Mouse (Mus musculus) lung, embryonic 15.5 days (tissue): Measurements from ENCODE around the gene Ccl8. TPM values are rescaled to one million over a fixed set of nuclear protein-coding genes. Genes with fewer than 3 reads are reported as not detected.

Experiments
- ATAC-seq: fragments of 200-750 bp; cut with Nextera tagmentation; 2 replicates; pipeline ENCODE4 v1.8.0; 2017; ENCODE audit warnings: moderate number of reproducible peaks, borderline replicate concordance; ENCODE audit not compliant: low FRiP score, low TSS enrichment; ENCODE audit errors: extremely low read depth
- H3K27ac ChIP-seq: fragments of 300-500 bp; sonication (generic); 2 replicates; pipeline ENCODE4 v1.5.1; 2015; ENCODE audit warnings: moderate library complexity, mild to moderate bottlenecking, inconsistent platforms
- H3K27me3 ChIP-seq: fragments of 300-500 bp; sonication (generic); 2 replicates; pipeline ENCODE4 v1.6.1; 2015; ENCODE audit warnings: inconsistent platforms
- H3K36me3 ChIP-seq: fragments of 300-500 bp; sonication (generic); 2 replicates; pipeline ENCODE4 v1.6.1; 2015; ENCODE audit warnings: inconsistent platforms
- H3K4me1 ChIP-seq: fragments of 300-500 bp; sonication (generic); 2 replicates; pipeline ENCODE4 v1.6.1; 2015; ENCODE audit warnings: inconsistent platforms
- H3K4me2 ChIP-seq: fragments of 300-500 bp; sonication (generic); 2 replicates; pipeline ENCODE4 v1.6.1; 2015; ENCODE audit warnings: inconsistent platforms, mild to moderate bottlenecking, moderate library complexity
- H3K4me3 ChIP-seq: fragments of 300-500 bp; sonication (generic); 2 replicates; pipeline ENCODE4 v1.5.1; 2015; ENCODE audit warnings: mild to moderate bottlenecking, inconsistent platforms
- H3K9ac ChIP-seq: fragments of 300-500 bp; sonication (generic); 2 replicates; pipeline ENCODE4 v1.6.1; 2015; ENCODE audit warnings: inconsistent platforms
- H3K9me3 ChIP-seq: fragments of 300-500 bp; sonication (generic); 2 replicates; pipeline ENCODE4 v1.6.1; 2016; ENCODE audit warnings: inconsistent platforms
- WGBS: fragments of 180-500 bp; shearing (Covaris S2); methylation state at CpG from one replicate; pipeline ENCODE4 v1.1.7; 2015; 5-methylcytosine and 5-hydroxymethylcytosine counted together
- polyA plus RNA-seq: library from polyadenylated mRNA; unstranded; fragments of >200 nt; fragmentation: Nextera tagmentation; extraction: Ambion mirVana; gene quantifications from 2 replicates; pipeline ENCODE4 v1.2.1, GENCODE M21; 2015

Ccl8 gene
- polyA plus RNA-seq, 1 experiment from 2014 or later, result not detected

DNA sequence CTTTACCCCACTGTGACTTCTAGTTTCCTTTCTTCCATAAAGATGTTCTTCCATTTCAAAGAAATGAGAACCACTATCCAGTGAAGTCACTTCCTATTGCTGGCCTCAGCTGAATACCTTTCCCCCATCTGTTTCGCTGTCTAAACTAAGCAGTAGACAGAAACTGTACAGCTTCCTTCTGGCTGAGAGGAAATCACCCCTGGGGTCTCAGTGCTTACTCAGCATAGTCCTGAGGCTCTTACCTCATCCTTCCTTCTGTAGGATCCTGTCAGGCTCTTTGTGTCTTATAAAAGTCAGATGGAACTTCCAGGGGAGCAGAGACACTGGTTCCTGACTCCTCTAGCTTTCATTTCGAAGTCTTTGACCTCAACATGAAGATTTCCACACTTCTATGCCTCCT lies 13.5 kb upstream of the Ccl8 start, which contains the start of gene Ccl12:
Ccl12 (plus strand) TSS at position 317 of the 400 bp plus-strand sequence.
- no peak within 1 kb of the TSS for H3K4me3 ChIP-seq
- peak within 1 kb of the TSS; percentile 60 for H3K27ac ChIP-seq
- H3K4me1 ChIP-seq, result no peaks in the 10 kb centered on the region
- no peaks in the 10 kb centered on the region for H3K36me3 ChIP-seq
- no peak for ATAC-seq
- H3K9ac ChIP-seq, result no peak within 1 kb of the TSS
- H3K27me3 ChIP-seq, result no peaks in the 10 kb centered on the region
- 65% methylated on average over 2 of the region's 2 CpGs for WGBS
- no peak within 1 kb of the TSS for H3K4me2 ChIP-seq
- no peaks in the 10 kb centered on the region for H3K9me3 ChIP-seq

DNA sequence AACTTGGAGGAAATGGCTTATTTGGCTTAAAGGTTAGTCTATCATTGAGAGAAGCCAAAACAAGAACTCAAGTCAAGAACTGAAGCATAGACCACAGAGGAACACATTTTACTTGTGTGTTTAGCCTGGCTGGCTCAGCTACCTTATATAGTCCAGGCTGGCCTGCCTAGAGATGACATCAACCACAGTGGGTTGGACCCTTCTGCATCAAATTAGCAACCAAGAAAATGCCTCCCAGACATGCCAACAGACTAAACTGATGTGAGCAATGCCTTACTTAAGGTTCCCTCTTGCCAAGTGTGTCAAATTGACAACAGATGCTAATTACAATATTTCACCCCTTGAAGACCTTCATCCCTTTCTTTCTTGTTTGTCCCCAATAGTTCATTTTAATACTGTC lies 5.4 kb upstream of the Ccl8 start:
- H3K4me3 ChIP-seq, result no peak overlapping the region
- no peaks in the 10 kb centered on the region for H3K27me3 ChIP-seq
- ATAC-seq, result no peak
- no peaks in the 10 kb centered on the region for H3K9me3 ChIP-seq
- H3K9ac ChIP-seq, result no peak overlapping the region
- no peak overlapping the region for H3K27ac ChIP-seq
- H3K4me2 ChIP-seq, result no peak overlapping the region
- H3K4me1 ChIP-seq, result no peaks in the 10 kb centered on the region
- no peaks in the 10 kb centered on the region for H3K36me3 ChIP-seq

DNA sequence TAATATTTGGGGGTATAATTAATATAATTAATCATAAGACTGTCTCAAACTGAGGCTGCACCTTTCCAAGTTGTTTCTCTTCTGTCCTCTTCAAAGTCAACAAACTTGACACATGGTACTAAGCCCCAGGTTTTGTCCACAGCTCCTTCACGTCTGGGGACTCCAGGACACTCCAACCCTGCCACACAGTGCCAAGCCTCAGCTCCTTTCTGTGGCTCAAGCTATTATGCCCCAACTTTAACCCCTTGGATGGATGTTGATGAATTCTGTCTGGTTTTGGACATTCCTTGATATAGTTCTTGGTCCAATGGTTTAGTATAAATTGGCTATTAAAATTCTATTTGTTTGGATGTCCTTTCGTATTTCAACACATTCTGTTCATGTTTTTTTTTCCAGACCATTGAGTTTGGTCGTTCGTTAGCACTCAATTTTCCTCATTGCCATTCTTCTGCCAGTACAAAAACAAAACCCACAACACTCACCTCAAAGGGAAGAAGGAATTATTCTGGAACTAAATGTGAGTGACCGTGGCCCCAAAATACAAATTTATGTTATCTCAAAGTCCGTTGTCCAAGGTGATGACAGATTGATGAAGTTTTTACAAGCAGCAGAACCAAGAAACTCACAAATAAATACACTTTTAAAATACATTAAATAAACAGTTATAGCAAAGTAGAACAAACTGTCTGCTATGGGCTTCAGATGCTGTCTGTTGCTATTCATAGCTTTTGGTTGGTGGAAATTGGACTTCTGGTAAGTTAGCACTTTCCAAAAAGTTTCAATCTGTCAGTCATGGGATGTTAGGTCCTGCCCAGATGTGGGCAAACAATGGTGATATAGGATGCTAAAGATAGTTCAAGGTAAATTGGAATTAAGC lies 4.4 kb upstream of the Ccl8 start:
- H3K4me1 ChIP-seq, result no peaks in the 10 kb centered on the region
- H3K4me3 ChIP-seq, result no peak overlapping the region
- H3K27ac ChIP-seq, result peak overlapping the region; percentile 61; the same call in 1 of the 2 replicates
- no peaks in the 10 kb centered on the region for H3K36me3 ChIP-seq
- H3K4me2 ChIP-seq, result no peak overlapping the region
- ATAC-seq, result peak; percentile 69
- no peaks in the 10 kb centered on the region for H3K27me3 ChIP-seq
- WGBS, result 28% methylated on average over 6 of the region's 6 CpGs
- H3K9me3 ChIP-seq, result no peaks in the 10 kb centered on the region
- no peak overlapping the region for H3K9ac ChIP-seq

DNA sequence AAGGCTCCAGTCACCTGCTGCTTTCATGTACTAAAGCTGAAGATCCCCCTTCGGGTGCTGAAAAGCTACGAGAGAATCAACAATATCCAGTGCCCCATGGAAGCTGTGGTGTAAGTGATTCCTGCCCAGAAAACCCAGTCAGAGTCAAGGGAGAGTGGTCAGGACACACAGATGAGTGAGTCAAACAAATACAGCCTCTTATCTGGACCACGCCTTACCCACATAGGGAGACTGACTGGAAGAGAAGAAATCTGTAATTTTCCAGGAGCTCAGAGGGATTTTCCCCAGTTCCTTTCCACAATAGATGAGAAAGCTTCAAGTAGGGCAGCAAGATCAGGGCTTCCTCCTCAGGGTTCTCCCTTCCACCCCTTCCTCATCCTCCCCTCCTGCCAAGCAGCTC lies 1.1 kb downstream of the Ccl8 start:
- Histone ChIP-seq H3K4me1 (no peaks in the 10 kb centered on the region), H3K4me2 (no peak overlapping the region), H3K4me3 (no peak overlapping the region), H3K27me3 (no peaks in the 10 kb centered on the region), H3K9me3 (no peaks in the 10 kb centered on the region), H3K36me3 (no peaks in the 10 kb centered on the region), H3K27ac (no peak overlapping the region), H3K9ac (no peak overlapping the region)
- no peak for ATAC-seq
- WGBS, result 87% methylated on average over 3 of the region's 3 CpGs

DNA sequence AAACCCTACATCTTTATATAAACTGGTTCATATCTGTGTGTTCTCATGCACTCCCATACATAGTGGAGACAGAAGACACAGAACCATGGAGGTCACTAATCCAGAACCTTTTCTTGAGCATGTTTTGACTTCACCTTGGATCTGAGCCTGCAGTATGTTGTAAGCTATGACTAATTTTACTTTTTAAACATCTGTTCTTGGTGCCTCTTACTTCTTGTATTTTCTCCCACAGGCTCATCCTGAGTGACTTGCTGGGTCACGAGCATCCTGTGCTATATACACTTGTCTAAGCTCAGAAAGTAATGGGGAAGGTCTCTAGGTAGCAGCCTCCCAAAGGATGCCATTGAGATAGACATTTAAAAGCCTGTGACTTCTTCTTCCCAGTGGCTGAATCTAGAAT lies 18.0 kb downstream of the Ccl8 start:
- no peaks in the 10 kb centered on the region for H3K36me3 ChIP-seq
- H3K4me3 ChIP-seq, result no peak overlapping the region
- no peaks in the 10 kb centered on the region for H3K9me3 ChIP-seq
- no peaks in the 10 kb centered on the region for H3K4me1 ChIP-seq
- no peak overlapping the region for H3K27ac ChIP-seq
- no peak overlapping the region for H3K9ac ChIP-seq
- WGBS, result 63% methylated on average over 1 of the region's 1 CpGs
- H3K4me2 ChIP-seq, result no peak overlapping the region
- ATAC-seq, result no peak
- no peaks in the 10 kb centered on the region for H3K27me3 ChIP-seq

DNA sequence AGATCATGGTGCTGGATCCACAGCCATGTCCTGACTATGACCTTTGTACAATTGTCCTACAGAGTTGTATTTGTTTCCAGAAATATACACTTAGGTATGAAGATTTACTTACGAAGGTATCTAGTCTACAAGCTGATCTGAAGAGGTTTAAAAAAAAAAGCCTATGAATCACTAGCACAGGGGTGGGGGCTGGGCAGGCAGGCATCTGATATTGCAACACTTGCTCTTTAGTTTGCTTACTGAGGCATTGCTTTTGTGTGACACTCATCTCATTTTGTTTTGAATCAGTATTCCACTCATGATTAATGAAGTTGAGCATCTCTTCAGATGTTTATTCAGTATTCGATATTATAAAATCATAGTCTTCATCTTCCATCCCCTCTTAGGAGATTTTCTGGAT lies 21.2 kb downstream of the Ccl8 start:
- Histone ChIP-seq H3K9me3 (no peaks in the 10 kb centered on the region), H3K9ac (no peak overlapping the region), H3K4me1 (peaks cover 20% of the 10 kb centered on the region), H3K4me2 (no peak overlapping the region), H3K27me3 (no peaks in the 10 kb centered on the region), H3K36me3 (no peaks in the 10 kb centered on the region), H3K27ac (no peak overlapping the region), H3K4me3 (no peak overlapping the region)
- 85% methylated on average over 2 of the region's 2 CpGs for WGBS
- ATAC-seq, result no peak

DNA sequence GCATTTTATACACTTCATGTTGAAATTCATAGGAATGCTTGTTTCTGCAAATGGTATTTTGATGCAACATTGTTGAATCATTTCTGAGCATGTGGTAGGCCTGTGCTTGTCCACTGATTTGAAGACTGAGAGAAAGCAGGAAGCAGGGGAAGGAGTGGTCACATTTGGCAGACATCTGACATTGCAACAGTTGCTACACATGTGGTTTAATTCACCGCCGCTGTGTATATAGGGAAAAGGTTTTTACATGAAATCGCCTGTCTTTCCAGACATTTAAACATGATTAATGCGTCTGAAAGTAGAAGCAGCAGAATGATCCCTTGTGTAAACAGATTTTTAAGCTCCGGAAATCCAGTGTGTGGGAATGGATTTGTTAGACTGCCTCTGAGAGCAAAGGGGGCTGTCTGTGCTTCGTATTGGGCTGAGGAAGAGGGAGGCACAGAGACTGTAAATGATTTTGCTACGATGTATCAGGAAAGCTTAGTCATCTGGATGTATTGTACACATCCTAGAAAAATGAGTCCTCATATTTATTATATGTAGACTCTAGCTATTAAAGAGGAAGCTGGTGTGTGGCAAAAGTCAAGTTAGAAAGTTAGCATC lies 24.6 kb downstream of the Ccl8 start:
- no peak overlapping the region for H3K4me3 ChIP-seq
- H3K9me3 ChIP-seq, result no peaks in the 10 kb centered on the region
- no peaks in the 10 kb centered on the region for H3K27me3 ChIP-seq
- H3K27ac ChIP-seq, result peak overlapping the region; percentile 69
- 24% methylated on average over 7 of the region's 7 CpGs for WGBS
- peak; percentile 96 for ATAC-seq
- H3K36me3 ChIP-seq, result no peaks in the 10 kb centered on the region
- no peak overlapping the region for H3K4me2 ChIP-seq
- no peak overlapping the region for H3K9ac ChIP-seq
- H3K4me1 ChIP-seq, result peaks cover 20% of the 10 kb centered on the region

DNA sequence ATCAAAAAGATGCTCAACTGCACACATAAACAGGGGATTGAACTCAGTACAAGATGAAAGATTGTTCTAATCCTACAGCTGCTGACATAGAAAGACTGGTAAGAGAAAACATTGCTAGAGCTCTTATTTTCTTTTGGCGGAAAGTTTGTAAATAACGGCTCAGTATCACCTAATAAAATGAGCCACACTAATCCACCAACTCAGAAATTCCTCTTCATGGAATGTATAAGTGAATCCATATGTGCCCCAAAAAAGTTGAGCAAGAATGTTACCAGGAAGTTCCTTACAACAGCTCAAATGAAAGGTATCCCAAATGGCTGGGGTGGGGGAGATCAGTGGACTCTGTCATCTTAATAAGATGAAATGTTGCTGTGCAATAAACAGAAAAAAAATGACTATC lies 44.1 kb downstream of the Ccl8 start:
- 62% methylated on average over 2 of the region's 2 CpGs for WGBS
- no peaks in the 10 kb centered on the region for H3K9me3 ChIP-seq
- no peak overlapping the region for H3K9ac ChIP-seq
- no peaks in the 10 kb centered on the region for H3K4me1 ChIP-seq
- no peaks in the 10 kb centered on the region for H3K36me3 ChIP-seq
- no peak overlapping the region for H3K4me2 ChIP-seq
- H3K4me3 ChIP-seq, result no peak overlapping the region
- ATAC-seq, result peak; percentile 57; the same call in 1 of the 2 replicates
- no peaks in the 10 kb centered on the region for H3K27me3 ChIP-seq
- peak overlapping the region; percentile 74; the same call in 1 of the 2 replicates for H3K27ac ChIP-seq

DNA sequence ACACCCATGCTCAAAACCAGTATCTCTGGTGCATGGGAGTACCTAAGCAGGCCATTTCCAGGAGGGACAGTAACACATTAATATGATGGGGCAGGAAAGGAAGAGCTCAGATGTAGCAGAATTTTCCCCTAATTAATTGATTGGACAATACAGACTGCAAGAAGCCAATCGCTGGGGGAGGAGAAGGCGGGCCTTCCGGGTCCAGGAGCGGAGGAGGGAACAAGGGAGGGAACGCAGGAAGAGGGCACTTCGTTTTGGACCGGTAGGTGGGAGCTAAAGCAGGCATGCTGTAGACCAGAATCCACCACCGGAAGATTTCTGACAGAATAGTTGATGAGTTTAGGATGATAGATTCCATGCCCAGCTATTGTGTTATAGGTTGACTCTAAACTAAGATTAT lies 48.3 kb downstream of the Ccl8 start:
- no peak overlapping the region for H3K27ac ChIP-seq
- H3K4me3 ChIP-seq, result no peak overlapping the region
- H3K36me3 ChIP-seq, result no peaks in the 10 kb centered on the region
- ATAC-seq, result no peak
- no peak overlapping the region for H3K9ac ChIP-seq
- no peaks in the 10 kb centered on the region for H3K27me3 ChIP-seq
- WGBS, result 61% methylated on average over 8 of the region's 8 CpGs
- no peaks in the 10 kb centered on the region for H3K9me3 ChIP-seq
- no peak overlapping the region for H3K4me2 ChIP-seq
- no peaks in the 10 kb centered on the region for H3K4me1 ChIP-seq

Other genes starting within 250 kb of the Ccl8 start
- gene Asic2, start 146.7 kb upstream of the Ccl8 start, polyA plus RNA-seq, result 0.33 and 0.37 TPM in 2 replicates
- gene Ccl2, start 79.6 kb upstream of the Ccl8 start, polyA plus RNA-seq, result 26.0 and 29.9 TPM in 2 replicates
- gene Gm17268, start 76.6 kb upstream of the Ccl8 start, polyA plus RNA-seq, result not detected in 2 replicates
- gene Ccl7, start 69.5 kb upstream of the Ccl8 start, polyA plus RNA-seq, result 15.1 and 16.1 TPM in 2 replicates
- gene Ccl11, start 57.4 kb upstream of the Ccl8 start, polyA plus RNA-seq, result 81.8 and 84.7 TPM in 2 replicates
- gene Ccl12, start 13.3 kb upstream of the Ccl8 start, polyA plus RNA-seq, result 4.3 and 5.8 TPM in 2 replicates
- not detected in 2 replicates for gene Ccl1, start 190.5 kb downstream of the Ccl8 start, polyA plus RNA-seq